In genomic region chr8:77549881-77550580, GRCm38 (mm10) we compare ENCODE assay signal across 8 mouse cellular contexts. TPM values are rescaled to one million over a fixed set of nuclear protein-coding genes. Genes with fewer than 3 reads are reported as not detected.
DNase-seq lines count a peak whose midpoint lies in the region; ATAC-seq lines count a peak whose summit lies in the region.

No protein-coding gene starts in this region.

- peak overlapping the region; percentile 73 for H3K4me2 ChIP-seq in embryonic facial prominence, embryonic 11.5 days (ENCODE audit: low read depth, low read length)

- no peaks in the 10 kb centered on the region for H3K27me3 ChIP-seq in embryonic facial prominence, embryonic 11.5 days (ENCODE audit: control insufficient read depth, insufficient read depth, low read length)
- no peaks in the 10 kb centered on the region for H3K27me3 ChIP-seq in midbrain, embryonic 10.5 days (ENCODE audit: low read depth, poor library complexity, severe bottlenecking)

- 31% methylated on average over 7 of the region's 7 CpGs for WGBS in embryonic facial prominence, embryonic 11.5 days
- 34% methylated on average over 7 of the region's 7 CpGs for WGBS in midbrain, embryonic 10.5 days

- H3K9ac ChIP-seq in embryonic facial prominence, embryonic 11.5 days (replicated peaks; ENCODE audit: low read length): peak overlapping the region; percentile 92

- no peaks in the 10 kb centered on the region; the same call in 1 of the 2 replicates for H3K36me3 ChIP-seq in embryonic facial prominence, embryonic 11.5 days (replicated peaks; ENCODE audit: control insufficient read depth, insufficient read depth, low read depth, low read length)
- peaks cover 38% of the 10 kb centered on the region for H3K36me3 ChIP-seq in midbrain, embryonic 10.5 days

- H3K27ac ChIP-seq in embryonic facial prominence, embryonic 11.5 days (replicated peaks; ENCODE audit: low read depth, low read length): no peak overlapping the region
- peak overlapping the region; percentile 93 for H3K27ac ChIP-seq in midbrain, embryonic 10.5 days (replicated peaks)

- H3K9me3 ChIP-seq in embryonic facial prominence, embryonic 11.5 days (replicated peaks; ENCODE audit: control insufficient read depth, low read length): no peaks in the 10 kb centered on the region; the same call in 1 of the 2 replicates
- H3K9me3 ChIP-seq in midbrain, embryonic 10.5 days (replicated peaks): no peaks in the 10 kb centered on the region

- no peak; the same call in 1 of the 2 replicates for ATAC-seq in embryonic facial prominence, embryonic 11.5 days (replicated peaks; ENCODE audit: insufficient number of reproducible peaks, low FRiP score, low TSS enrichment, low read depth)

- H3K4me3 ChIP-seq in embryonic facial prominence, embryonic 11.5 days (ENCODE audit: low read depth, low read length): peak overlapping the region; percentile 84
- peak overlapping the region; percentile 78 for H3K4me3 ChIP-seq in midbrain, embryonic 10.5 days

- H3K4me1 ChIP-seq in embryonic facial prominence, embryonic 11.5 days (ENCODE audit: control insufficient read depth, insufficient read depth, low read length): no peaks in the 10 kb centered on the region
- H3K4me1 ChIP-seq in midbrain, embryonic 10.5 days: peaks cover 23% of the 10 kb centered on the region

- peak; percentile 36 for DNase-seq in layer of hippocampus, adult 11-12 months (ENCODE audit: low spot score)
- DNase-seq in layer of hippocampus, adult 8-10 months (ENCODE audit: low spot score in 2 of 2): no peak
- DNase-seq in ZHBTc4 (ENCODE audit: low read depth, low spot score): peak; percentile 48
- peak; percentile 61 for DNase-seq in embryonic facial prominence, embryonic 11.5 days (ENCODE audit: low spot score)
- peak; percentile 41 for DNase-seq in heart, postnatal 4 days
- peak; percentile 9 to 28 for DNase-seq in layer of hippocampus, postnatal 10 days (ENCODE audit: low spot score in 2 of 2)
- peak; percentile 15 for DNase-seq in midbrain, embryonic 10.5 days (ENCODE audit: low spot score)
- peak; percentile 33 for DNase-seq in thymus, postnatal 25 days

RNA-seq across cellular contexts. Expression of gene Prmt9, which starts 0.8 kb away (rescaled TPM):
- 10 to 100 TPM; 19.8 to 21.5 (median 20.9) TPM for total RNA-seq in layer of hippocampus, adult 8-10 months (2022)
- 22.9 and 26.0 TPM in 2 replicates for polyA plus RNA-seq in embryonic facial prominence, embryonic 11.5 days (2014; fragmentation: Nextera tagmentation; extraction: Ambion mirVana)
- 10 to 100 TPM; 14.1 to 15.5 TPM for total RNA-seq in heart, postnatal 4 days (2021)
- 10 to 100 TPM; 28.8 to 29.7 TPM for total RNA-seq in layer of hippocampus, postnatal 10 days (2021)
- 22.9 and 23.6 TPM in 2 replicates for polyA plus RNA-seq in midbrain, embryonic 10.5 days (2016; fragmentation: Nextera tagmentation; extraction: Ambion mirVana)

RNA-seq across cellular contexts. Expression of gene Arhgap10, which starts 32.3 kb away (rescaled TPM):
- total RNA-seq in layer of hippocampus, adult 8-10 months (2022): 10 to 100 TPM in 3 of 4 experiments, 1 to 10 TPM in 1; 9.6 to 10.8 (median 10.2) TPM
- 23.0 and 26.3 TPM in 2 replicates for polyA plus RNA-seq in embryonic facial prominence, embryonic 11.5 days (2014; fragmentation: Nextera tagmentation; extraction: Ambion mirVana)
- total RNA-seq in heart, postnatal 4 days (2021): 10 to 100 TPM; 50.3 to 51.3 TPM
- total RNA-seq in layer of hippocampus, postnatal 10 days (2021): 1 to 10 TPM; 8.0 to 8.8 TPM
- 13.9 and 16.5 TPM in 2 replicates for polyA plus RNA-seq in midbrain, embryonic 10.5 days (2016; fragmentation: Nextera tagmentation; extraction: Ambion mirVana)

Comparison
In these comparisons a context has a peak if more than half of its experiments do, and no peak if none do; other contexts are left out.
1. DNase-seq: peak in layer of hippocampus, adult 11-12 months (single experiment), ZHBTc4 (single experiment), embryonic facial prominence, embryonic 11.5 days (single experiment), heart, postnatal 4 days (single experiment), layer of hippocampus, postnatal 10 days (2 of 2), midbrain, embryonic 10.5 days (single experiment) and thymus, postnatal 25 days (single experiment); none in layer of hippocampus, adult 8-10 months (0 of 2).
2. RNA of gene Arhgap10, which starts 32.3 kb away (total RNA-seq): 50.3 to 51.3 TPM in heart, postnatal 4 days; 9.6 to 10.8 TPM in layer of hippocampus, adult 8-10 months and 8.0 to 8.8 TPM in layer of hippocampus, postnatal 10 days; every median in the first group is over 4 times any median in the second.